Mouse (Mus musculus) CD4-positive naive resting alpha-beta T cell, adult 76 days (primary cell): ENCODE measurements around the gene Aar2. TPM values are rescaled to one million over a fixed set of nuclear protein-coding genes. Genes with fewer than 3 reads are reported as not detected.

Source experiments
- total RNA-seq: library from RNA; stranded (reverse); gene quantifications from one replicate; pipeline ENCODE4 v1.2.4, GENCODE M21; 2023

The Aar2 gene
- total RNA-seq: 38.7 TPM

GRCm38 (mm10) chr2:156547123-156547891 lies at the start of gene Aar2:
Aar2 (plus strand) TSS chr2:156547584.

GRCm38 (mm10) chr2:156613541-156614257 lies 66.3 kb downstream of the Aar2 start, which contains the start of gene Dlgap4:
Dlgap4 (plus strand) TSS chr2:156613705.

Other genes with a start within 250 kb of the Aar2 start
- gene Cnbd2, start 235.3 kb upstream of the Aar2 start, total RNA-seq: 7.6 TPM
- 90.8 TPM for gene Scand1, start 234.9 kb upstream of the Aar2 start, total RNA-seq
- gene Epb41l1, start 126.7 kb upstream of the Aar2 start, total RNA-seq: 11.9 TPM
- 74.0 TPM for gene Dlgap4, start 66.1 kb downstream of the Aar2 start, total RNA-seq
- 1.0 TPM for gene Myl9, start 227.8 kb downstream of the Aar2 start, total RNA-seq